Mouse (Mus musculus) kidney, adult 11 months (tissue): ENCODE data around the gene Snx30.

Experiments used
- DNase-seq: peaks from one replicate; pipeline ENCODE4 v3.0.0; 2022

Gene Snx30

DNA sequence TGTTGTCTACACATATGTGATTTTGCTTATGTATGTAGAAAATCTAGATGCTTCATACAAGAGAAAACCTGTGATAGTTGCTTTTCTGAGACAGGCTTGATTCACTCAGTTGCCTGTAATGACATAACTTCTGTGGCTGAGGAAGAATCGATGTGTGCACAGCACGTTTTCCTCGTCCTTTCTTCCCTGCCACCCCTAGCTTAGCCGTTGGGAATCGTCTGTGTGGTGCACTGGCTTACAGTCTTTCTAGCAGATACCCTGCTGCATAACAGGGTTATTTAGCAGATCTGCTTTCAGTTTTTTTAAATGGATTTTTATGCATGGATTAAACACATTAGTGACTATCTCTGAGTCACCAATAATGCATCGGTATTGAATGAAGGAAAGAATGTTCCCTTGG is 70.9 kb downstream of the Snx30 start:
- no peak for DNase-seq

DNA sequence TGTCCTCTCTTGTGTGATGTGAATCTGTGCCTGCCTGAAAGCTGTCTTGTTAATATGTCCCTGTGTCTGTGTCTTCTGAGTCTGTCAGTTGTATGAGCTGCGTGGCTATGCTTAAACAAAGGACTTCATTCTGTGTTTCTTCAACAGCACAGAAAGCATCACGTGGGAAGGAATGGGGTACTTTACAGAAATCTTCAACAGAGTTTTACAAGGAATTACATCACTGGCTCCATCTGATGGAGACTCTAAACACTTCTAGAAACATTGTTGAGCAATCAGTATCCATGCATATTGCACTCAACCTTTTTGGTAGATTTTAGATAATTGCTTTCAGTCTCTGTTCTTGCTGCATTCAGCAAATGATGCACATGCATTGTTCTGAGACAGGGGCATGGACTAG is 71.4 kb downstream of the Snx30 start:
- DNase-seq, result no peak

DNA sequence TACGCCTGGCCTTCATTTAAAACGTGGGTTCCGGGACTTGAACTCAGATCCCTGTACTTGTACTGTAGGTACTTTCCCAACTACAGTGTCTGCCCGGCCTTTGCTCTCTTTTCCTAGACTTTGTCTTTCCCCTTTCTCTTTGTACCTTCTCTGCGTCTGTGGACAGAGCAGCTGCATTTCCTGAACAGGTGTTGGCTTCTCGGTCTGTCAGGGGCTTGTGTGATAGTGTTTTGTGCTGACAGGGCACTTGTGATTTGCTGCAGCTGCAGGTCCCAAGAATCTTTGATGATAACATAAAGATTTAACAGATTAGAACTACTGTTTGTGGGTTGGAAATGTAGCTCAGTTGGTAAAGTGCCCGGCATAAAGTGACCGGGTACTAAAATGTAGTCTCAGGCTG is 73.0 kb downstream of the Snx30 start:
- DNase-seq, result no peak

DNA sequence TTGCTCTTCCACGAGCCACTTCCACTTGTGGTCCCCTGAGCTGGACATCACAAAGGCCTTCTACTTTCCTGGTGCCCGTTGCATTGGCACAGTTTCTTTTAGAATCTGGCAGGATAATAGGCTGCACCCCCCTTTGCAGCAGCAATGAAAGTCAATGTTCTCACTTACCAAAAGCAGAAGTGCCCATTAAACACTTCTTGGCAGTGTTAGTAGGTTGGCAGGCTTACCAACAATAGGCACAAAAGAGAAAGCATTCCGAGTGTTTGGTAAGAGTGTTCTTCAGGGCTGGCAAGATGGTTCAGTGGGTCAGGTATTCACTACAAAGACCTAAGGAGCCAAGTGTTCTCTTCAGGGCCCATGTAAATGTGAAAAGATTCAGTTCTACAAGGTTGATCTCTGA is 73.8 kb downstream of the Snx30 start:
- no peak for DNase-seq

DNA sequence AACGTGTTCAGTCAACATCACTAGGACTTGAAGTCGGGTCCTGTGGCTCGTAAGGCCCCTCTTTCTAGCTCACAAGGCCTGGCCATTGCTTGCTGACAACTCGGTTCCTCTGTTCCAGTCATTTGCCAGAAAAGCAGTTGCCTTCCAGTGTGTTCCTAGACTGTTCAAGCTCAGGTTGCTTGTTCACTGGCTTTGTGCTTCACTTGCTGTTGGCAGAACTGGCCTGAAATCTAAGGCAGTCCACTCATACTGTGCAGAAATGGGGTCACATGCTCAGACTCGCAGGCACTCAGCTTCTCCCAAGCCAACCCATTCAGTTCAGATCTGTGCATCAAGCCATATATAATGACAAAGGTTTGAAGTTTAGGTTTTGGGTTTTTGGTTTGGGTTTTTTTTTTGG is 75.1 kb downstream of the Snx30 start:
- no peak for DNase-seq

DNA sequence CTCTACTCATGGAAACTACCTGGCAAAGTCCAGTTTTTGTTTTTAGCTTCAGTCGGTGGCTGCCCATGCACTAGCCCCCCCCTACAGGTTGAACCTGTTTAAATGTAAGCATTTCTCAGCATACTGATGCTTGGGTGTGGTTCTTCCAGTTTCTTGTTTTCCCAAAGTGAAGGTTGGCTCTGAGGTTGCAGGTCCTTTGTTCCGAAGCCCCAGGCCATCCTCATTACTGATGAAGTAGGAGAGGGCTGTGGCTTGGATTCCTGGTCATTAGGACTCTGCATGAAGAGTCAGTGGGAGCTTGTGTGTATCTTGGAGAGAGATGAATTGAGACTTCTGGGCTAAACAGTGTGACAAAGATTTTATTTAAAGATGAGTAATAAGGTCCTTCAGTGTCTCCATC is 75.6 kb downstream of the Snx30 start:
- DNase-seq, result no peak

DNA sequence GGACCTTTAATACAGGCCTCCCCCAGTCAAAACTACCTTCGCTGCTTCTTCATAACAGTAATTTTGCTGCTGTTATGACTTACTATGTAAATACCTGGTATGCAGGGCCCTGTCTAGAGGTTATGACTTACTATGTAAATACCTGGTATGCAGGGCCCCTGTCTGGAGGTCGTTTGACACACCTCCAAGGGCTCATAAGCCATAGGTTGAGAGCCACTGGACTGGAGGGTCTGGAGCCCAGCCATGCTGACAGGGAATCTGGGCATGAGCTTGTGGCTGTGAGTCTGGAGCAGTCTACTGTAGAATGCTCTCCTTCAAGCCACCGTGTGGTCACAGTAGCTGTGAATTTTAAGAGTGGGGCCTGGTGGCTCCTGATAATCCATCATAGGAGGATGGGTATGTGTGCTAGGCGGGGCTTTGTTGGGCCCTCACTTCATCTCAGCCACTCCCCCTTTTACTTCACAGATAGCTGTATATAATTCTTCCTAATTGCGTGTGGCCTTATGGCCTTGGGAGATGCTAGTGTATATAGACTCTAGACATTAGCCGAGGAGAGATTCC is 78.6 kb downstream of the Snx30 start:
- DNase-seq, result no peak

DNA sequence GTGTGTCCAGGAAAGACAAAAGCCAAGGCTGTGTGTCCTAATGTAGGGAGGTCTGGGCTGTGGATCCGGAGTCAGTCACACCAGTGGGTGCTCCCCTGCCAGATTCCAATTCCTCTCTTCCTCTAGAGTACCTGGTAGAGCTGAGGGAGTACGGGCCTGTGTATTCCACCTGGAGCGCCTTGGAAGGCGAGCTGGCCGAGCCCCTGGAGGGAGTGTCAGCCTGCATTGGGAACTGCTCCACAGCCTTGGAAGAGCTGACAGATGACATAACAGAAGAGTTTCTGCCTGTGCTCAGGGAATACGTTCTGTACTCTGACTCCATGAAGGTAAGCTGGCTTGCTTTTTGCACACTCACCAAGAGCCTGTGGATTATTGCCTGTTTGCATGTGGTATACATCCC is 80.6 kb downstream of the Snx30 start:
- DNase-seq, result no peak

DNA sequence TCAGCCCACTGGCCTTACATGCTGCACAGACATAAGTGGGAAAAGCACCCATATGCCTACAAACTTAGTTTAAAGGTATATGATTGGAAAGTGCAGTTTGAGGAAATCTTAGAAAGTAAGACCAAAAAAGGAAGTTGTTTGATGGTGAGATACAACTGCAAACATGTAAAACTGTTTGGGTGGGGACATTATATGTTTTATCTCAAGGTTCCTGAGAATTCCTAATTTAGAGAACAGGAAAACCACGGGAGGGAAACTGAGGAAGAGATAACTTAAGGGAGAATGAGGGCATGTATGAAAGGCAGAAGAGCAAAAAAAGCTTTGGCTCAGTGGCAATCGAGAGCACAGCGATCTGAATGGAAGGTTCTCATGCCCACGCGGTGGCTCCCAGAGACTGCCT is 81.4 kb downstream of the Snx30 start:
- DNase-seq, result no peak

DNA sequence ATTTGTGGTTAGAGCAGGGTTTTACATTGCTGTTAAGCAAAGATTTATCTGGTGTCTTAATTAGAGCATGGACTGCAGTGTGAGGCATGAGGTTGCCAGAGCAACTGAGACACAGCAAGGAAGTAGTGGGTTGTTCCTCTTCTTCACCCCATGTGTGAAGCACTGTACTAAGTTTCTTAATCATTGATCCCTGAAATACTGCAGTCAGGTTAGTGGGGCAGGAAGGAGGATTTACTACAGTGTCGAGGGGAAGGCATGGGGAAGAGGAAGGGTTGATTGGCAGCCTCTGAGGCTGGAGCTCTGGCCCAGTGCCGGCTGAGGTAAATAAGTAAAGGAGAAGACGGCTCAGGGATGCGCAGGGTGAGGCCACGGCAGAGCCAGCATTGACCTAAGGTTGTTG is 82.4 kb downstream of the Snx30 start:
- DNase-seq, result peak; percentile 73

DNA sequence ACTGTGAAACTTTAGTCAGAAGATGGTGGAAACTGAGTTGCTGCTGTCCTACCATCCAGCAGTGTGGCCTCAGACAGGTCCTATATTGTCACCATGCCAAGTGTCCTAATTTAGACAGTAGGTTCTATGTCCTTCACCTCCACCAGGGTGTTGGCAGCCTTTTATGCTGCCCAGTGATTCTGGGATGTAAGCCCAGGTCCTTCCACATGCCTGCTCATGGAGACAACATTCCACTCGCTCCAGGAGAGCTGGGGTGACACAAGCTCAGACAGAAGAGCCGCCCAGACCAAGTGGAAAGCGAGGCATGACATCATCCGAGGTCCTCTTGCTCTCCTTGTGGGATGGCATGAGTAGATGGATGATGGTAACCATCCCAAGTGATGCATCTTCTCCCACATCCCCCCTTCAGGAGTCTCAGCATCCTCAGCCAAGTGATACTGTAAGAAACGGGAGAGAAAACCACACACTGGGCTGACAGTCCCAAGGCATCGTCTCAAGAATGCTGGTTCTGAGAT is 84.5 kb downstream of the Snx30 start:
- DNase-seq, result no peak

DNA sequence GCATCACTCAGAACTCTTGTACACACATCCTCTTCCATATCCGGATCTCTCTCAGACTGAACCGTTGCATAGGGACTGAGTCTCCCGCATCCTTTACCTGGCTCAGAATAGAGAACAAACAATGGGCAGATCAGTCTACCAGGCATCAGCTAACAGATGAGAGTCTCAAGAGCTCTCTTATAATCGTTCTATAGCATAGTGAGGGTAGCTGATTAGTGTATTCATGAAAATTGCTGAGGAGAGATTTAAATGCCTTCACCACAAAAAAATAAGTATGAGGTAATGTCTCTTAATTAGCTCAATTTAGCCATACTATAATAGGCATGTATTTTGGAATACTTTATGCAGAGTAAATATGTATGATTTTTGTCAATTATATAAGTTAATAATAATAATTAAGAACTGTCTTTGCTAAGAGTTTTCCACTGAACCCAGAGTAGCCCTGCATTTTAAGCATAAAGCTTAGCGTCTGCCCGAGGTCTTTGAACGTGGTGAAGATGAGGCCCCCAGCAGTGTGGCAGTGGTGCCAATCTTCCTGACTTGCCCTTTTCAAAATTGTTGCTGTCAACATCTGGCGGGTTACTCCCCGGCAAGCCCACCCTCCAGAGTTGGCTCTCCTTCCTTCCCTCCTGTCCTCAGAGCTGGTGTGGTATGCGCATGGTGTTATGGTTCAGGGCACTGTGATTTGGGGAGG is 86.2 kb downstream of the Snx30 start:
- no peak for DNase-seq

DNA sequence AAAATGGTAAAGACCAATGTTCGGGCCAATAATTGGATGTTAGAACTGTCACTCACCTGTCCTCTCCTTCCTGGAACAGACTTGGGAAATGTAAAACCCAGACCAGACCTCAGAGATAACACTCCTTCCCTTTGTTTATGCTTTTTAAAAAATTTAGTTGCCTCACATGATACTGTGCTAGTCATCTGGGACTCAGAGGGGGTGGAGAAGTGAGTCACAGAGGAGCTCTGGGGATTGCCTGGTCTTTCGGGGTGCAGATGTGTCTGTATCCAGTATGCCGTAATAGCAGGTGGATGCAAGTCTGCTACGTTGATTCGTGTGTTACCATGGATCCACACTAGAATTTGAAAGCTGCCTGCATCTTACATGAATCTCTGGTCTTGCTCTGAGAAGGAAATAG is 87.1 kb downstream of the Snx30 start:
- no peak for DNase-seq

DNA sequence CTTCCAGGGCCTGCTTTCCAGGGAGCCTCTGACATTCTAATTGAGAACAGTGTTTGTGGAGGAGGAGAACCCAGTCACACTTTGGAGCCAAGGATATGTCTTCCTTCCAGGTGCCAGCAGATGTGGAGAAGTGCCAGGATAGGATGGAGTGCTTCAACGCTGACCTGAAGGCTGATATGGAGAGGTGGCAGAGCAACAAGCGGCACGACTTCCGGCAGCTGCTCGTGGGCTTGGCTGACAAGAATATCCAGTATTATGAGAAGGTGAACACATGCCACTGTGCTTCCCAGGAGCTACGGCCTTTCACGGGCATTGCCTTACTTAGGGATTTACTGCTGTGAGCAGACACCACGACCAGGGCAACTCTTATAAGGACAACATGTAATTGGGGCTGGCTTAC is 88.8 kb downstream of the Snx30 start:
- DNase-seq, result no peak

DNA sequence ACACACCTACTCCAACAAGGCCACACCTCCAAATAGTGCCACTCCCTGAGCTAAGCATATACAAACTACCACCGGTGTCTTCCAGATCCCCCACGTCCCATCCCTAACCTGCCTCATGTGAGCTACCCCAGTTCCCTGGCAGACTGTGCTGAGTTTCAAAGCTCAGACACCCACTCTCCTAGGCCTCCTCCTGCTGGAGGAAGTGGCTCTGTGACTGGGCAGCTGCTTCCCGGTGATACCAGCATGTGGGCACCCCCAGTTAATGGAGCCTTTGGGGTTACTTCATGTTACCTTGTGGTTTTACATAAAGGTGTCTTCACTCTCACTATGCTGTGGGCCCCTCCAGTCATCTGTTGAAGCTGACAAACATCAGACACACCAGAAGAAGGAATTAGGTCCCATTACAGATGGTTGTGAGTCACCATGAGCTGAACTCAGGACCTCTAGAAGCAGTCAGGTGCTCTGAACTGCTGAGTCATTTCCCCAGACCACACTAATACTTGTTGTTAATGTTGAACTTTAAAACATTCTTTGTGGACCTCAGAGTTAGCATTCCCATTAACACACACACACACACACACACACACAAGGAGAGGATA is 89.4 kb downstream of the Snx30 start:
- DNase-seq, result no peak

DNA sequence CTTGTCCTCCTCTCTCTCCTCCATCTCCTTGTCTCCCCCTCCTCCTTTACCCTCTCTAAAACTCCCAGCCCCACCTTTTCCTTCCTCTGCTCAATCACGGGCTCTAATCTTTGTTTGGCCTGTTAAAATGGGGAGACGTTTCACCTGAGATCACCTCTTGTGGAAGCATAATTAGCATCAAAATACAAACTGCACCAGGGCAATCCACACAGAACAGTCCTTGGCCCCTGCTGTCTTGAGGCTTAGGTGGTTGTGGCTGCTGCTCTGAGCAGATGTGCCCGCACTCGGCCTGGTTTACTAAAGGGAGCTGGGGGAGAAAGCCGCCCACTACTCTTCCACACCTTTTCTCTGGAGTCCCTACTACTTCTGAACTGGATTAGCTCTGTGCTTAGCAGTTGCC is 90.4 kb downstream of the Snx30 start:
- no peak for DNase-seq

DNA sequence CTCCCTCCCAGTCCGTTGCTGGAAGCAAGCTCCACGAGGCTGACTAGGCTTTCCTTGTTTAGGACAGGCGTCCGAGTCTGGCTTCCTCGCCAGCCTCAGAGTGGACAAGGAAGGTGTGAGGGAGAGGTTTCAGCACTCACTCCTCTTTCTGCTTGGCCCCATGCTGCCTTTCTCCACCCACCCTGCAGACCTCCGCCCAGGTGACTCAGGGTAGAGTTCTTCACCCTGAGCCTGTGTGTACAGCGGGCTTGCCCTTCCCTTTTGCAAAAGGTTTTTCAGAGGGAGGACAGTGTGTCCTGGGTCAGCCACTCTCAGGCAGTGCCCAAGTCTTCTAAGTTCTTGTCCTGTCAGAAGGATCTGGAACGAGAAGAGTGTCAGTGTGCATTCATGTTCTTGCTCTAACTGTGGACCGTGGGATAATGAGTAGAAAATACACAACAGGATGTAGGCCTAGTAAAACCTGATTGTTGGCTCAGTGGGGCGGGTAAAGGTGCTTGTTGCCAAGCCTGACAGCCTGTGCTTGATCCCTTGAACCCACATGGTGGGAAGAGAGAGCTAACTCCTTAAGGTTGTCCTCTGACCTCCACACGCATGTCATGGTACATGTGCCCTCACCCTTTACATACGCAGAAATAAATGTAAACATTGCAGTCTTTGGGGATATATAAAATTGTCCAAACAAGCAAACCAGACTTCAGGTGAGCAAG is 92.3 kb downstream of the Snx30 start:
- DNase-seq, result no peak

DNA sequence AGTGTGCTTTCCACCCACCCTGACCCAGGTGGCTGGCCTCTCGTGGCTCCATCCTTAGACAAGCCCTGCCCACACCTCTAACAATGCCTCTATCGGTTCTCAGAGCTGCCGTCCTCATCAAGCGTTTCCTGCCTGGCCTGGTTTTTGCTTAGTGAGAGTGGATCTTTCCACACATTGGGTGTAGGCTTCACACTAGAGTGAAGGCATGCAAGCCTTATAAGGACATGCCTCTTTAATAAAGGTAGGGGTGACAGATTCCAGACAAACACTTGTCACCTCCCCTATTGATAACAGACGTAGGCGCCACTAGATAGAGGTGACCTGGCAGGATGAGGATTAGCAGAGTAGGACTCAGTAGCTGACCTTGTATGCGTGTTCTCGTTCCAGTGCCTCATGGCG is 92.9 kb downstream of the Snx30 start:
- no peak for DNase-seq

DNA sequence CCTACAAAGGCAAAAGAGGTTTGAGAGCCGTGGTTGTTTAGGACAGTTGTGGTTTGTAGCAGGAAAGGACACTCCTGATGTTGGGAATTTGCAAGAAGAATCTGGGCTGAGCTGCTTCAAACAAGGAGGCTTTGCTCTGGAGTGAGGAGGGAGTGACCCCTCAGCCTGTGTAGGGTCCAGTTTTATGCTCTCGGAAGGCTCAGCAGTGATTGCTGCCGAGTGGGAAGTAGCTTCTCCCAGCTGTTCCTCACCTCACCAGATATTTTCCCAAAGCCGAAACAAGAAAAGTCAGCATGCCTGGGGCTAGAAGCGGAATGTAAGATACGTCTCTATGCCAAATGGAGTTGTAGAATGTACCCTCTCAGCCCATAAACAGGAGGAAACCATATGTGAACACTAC is 96.2 kb downstream of the Snx30 start:
- DNase-seq, result no peak

DNA sequence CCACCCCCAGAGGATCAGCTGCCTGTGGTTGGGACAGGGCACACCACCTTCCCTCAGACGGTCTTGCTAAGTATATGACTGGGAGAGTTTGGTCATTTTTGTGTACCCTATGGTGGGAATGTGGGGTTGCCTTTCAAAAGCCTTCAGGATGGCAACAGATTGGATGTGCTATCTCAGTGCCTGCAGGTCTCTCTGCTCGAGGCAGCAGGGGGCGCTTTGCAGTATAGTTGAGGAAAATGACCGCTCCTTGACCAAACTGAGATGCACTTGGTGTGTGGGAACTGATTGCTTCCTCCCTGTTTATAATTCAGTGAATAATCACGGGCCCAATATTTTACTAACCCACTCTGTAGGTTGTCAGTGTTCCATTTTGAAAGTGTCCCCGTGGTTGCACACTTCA is 96.9 kb downstream of the Snx30 start:
- DNase-seq, result no peak

DNA sequence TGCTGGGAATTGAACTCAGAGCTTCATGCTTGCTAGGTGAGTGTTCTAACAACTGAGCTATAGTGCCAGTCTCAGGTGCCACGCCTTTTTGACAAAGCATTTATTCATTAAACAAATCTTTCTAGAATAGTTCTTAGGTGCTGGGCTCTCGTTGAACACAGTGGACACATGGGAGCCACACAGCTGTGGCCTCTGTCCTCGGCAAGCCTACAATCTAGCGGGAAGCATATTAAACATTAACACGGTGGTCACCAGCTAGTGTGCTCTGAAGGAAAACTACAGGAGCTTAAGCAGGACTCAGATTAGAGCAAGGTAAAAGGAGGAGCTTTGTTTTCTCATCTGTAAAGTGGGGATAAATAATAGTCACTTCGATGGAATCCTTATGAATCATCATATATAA is 101.5 kb downstream of the Snx30 start:
- peak; percentile 31 for DNase-seq

DNA sequence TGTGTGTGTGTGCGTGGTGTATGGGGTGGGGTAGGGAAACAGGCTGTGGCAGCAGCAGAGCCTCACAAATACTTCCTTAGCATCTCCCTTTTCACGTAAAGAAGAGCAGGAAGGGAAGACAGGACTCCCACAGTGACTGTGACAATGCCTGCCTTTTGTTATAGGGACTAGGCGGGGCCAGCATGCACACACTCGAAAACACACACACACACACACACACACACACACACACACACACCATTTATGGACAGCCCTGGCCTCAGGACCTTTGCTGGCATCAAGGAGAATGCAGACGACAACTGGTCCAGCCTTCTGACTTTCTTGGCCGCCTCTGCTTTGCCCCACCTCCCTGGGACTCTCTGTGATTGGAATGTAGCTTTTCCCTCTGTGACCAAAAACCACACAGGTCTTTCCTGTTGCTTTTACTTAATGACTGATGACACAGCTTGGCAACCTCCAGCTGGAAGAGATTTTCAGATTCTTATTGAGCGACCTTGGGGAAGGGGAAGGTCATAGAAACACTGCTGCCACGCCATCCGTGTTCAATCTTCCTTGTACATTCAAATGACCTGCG is 102.1 kb downstream of the Snx30 start:
- peak; percentile 31 for DNase-seq

DNA sequence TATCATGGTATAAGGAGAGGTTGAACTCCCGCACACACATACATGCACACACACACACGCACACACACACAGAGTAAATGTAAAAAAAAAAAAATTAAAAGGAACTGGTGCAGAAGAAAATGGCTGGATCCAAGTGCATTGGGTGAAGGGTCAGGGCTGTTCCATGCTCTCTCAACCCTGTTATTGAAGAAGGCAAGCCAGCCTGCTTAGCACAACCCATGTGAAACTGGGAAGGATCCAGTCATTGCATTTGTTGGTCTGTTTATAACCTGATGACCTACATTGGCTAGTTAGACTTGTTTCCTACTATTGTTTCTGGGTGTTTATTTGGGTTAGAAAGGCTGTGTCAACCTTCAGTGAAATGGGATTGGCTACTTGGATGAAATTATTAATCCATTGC is 103.1 kb downstream of the Snx30 start:
- DNase-seq, result no peak
